Mouse (Mus musculus) megakaryocyte-erythroid progenitor cell, adult 5-6 weeks (primary cell): ENCODE measurements at regions not wholly inside any gene's neighbourhood (a gene's known extent, or its start where the extent isn't known, plus 50 kb on each side); places are given as distances from the start of the nearest gene placed in this dataset.

ENCODE experiments used
- ATAC-seq: replicated peaks from 2 replicates; pipeline ENCODE4 v1.8.0; 2016; ENCODE audit warnings: mild to moderate bottlenecking, inconsistent platforms; ENCODE audit not compliant: severe bottlenecking, poor library complexity, low FRiP score, low TSS enrichment

- no peak for ATAC-seq
Measured at GRCm38 (mm10) chr1:61233476-61234297, 256.0 kb downstream of the Icos start.

DNA sequence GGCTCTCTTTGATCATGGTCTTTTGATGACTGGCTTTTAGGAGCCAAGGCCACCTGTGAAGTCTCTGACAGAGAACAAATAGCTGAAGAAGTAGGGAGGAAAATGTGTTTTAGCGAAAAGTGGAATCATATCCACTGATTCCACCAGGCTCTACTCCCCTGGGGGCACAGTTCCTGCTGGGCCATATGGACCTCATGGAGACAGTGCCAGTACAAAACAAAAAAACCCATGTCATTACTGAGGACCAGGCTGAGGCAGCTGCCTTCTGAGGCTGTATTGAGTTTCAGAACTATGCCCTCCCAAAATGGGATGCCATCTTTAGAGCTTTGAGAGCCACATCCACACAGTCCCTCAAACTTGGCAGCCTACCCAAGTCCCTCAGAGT is 256.6 kb downstream of the Icos start:
- ATAC-seq: no peak

- ATAC-seq: no peak
Measured at GRCm38 (mm10) chr1:61236511-61236910, 258.8 kb downstream of the Icos start.

DNA sequence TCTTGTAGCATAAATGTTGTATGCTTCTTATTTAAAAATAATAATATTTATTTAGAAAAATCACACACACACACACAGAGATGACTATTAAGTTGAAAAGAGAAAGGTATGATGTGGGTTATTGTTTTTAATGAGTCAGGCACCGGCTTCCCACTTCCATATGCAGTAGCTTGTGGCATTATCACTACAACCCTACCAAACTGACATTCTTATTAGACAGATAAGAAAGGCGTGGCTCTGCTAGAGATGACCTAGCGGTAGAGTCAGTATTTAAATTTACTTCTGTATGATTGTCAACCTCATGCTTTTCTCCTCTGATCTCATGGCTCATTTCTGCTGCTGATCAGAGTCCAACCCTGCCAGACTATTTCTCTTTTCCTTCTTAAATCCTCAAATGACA is 260.9 kb downstream of the Icos start:
- peak; percentile 93 for ATAC-seq

DNA sequence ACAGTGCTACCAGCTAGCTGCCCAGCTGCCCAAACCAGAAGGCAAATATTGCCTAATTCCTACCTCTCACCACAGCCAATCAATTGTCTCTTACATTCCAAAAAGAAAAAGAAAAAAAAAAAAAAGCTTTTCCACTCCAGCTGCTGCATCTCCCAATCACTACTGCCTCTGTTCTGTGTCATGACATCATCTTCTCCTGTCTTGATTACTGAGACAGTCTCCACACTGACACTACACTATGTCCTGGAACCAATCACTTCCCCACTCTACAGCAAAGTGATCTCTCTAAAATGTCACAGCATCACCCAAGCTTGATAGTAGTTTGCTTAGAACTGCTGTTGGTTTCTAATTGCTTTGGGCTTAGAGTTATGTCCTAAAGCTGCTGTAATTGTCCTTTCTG is 279.8 kb downstream of the Icos start:
- no peak for ATAC-seq

DNA sequence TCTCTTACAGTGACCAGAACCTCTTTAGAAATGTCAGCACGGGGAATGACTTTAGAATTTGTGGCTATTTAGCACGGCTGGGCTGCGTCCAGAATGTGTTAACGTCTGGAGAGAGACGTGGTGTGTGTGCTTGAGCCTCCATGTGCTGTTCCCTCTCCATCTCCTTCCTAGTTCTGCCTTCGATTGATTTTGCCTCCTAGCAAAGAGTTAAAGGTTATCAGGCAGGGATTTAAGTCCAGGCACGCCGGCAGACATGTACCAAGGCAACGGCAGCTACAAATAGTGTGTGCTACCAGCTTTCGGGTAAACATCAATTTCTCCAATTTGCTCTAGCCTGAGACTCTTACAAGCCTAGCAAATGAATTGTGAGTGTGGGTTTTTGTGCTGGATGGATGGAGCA is 285.7 kb downstream of the Icos start:
- no peak for ATAC-seq

DNA sequence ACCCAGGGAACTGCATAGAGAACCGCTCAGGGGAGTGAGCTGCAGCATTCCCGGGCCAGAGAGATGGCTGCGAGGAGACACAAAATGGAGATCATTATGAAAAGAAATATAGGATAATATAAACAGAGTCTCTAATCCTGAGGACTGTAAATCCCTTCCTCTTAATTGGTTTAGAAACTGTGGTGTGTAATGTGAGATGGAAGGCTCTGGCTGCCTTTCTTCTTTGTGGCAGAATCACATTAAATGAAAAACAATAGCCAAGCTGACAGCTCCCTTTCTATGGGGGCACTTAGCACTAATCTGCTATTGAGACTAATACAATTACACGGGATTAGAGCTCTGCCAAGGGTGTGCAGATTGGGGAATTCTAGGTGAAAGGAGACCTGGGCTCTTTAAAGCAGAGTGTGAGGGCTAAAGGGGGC is 288.0 kb downstream of the Icos start:
- no peak for ATAC-seq

GRCm38 (mm10) chr1:61273843-61274242 is 296.1 kb downstream of the Icos start:
- no peak for ATAC-seq

GRCm38 (mm10) chr1:61274244-61274643 is 296.5 kb downstream of the Icos start:
- no peak for ATAC-seq

DNA sequence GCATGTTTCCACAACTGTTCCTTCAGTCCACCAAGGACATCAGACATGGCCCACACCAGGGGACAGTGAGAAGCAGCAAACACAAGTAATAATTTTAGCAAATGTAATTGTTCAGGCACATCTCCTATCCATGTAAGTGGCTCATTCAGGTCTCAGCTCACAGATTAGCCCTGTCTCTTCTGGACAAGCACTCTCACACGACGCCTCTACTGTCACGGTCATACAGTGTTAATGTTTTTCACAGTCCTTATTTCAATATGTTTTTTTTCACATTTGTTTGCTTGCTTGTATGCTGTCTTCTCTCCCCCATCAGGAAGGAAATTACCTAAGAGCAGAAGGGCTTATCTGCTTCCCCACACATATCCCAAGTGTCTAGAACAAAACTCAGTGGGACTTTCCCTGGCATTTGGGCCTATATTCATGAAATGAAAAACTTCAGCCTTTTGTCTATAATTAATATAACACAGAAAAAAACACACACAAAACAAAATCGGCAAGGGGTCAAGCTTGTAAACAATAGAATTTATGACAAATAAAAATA is 299.5 kb downstream of the Icos start:
- ATAC-seq: no peak

DNA sequence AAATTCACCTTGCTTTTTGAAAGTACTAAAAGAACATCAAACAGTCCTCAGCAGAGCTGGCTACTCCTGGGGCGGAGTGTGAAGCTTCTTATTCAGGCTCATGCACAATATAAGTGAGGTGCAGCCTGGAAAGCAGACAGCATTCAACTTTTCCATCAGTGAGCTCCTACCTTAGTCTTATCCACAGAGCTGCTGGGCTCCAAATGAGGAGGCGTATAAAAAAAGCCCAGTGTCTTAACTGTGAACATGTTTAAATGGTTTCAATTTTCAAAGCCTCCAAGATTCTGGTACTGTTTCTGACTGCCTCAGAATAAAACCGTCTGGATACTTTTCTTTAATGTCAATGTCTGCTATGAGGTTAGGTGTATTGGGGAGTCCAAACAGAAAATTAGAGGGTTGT is 310.5 kb downstream of the Icos start:
- ATAC-seq: no peak

GRCm38 (mm10) chr1:61288946-61289345 is 311.2 kb downstream of the Icos start:
- no peak for ATAC-seq

GRCm38 (mm10) chr1:61289552-61289951 is 311.8 kb downstream of the Icos start:
- ATAC-seq: no peak

DNA sequence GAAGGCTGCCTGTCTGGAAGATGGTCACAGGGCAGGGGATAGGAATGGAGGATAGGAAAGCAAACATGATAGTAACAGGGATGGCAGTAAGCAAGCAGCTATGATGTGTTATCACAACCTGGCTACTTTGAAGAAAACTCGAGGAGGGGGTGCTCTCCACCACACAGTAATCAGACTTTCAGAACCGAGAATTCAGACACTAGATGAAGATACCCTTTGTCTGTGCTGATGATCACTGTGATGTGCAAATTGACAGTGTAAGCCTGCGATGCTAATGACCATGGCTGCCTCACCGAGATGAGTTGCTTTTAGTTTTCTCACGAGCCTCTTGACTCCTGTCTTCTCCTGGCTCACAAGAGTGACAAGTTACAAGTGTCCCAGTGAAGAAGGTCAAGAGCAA is 315.4 kb downstream of the Icos start:
- no peak for ATAC-seq

- ATAC-seq: no peak
Measured at GRCm38 (mm10) chr1:61295219-61295618, 317.5 kb downstream of the Icos start.

DNA sequence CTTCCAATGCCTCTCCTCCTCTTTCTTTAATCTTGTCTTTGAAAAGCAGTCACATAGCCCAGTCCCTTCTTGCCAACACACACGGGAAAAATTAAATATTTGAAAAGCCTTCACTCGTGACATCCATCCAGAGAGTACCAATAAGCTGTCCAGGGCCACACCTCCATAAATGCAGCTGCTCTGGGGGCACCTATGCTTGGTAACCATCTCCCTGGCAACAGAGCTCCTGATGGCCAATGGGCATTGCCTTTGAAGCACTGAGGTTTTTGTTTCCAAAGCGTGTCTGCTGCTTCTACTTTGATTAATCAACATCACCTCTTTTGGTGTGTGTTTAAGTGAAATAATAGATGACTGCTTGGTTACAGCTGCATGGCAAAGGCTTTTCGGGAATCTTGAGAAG is 319.1 kb downstream of the Icos start:
- no peak for ATAC-seq

GRCm38 (mm10) chr1:61297361-61297760 is 319.6 kb downstream of the Icos start:
- ATAC-seq: no peak

DNA sequence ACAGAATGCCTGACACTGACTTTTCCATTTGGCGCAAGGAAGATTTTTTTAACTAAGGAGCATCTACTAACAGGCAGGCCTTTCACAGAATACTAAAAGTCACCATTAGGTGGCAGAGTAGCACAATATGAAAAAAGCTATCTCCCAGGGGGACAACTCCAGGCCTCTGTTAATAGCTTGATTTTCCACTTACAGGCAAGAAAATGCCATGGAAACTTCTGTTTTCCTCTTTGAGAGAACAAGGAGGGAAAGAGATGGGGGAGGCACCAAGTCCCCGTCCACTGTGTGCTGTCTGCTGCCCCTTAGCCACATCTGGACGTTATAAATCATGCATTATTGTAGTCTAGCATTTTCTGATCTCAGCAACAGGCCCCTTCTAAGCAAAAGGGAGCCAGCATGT is 320.3 kb downstream of the Icos start:
- ATAC-seq: 0 out of 2 replicates have a peak, but pooled peaks have one; percentile 57

GRCm38 (mm10) chr1:61298779-61299178 is 321.1 kb downstream of the Icos start:
- no peak for ATAC-seq

- no peak for ATAC-seq
Measured at GRCm38 (mm10) chr1:61300491-61300890, 322.8 kb downstream of the Icos start.
